Mouse (Mus musculus) E14TG2a.4 (cell line): ENCODE results near the gene Clec4b2.

Source experiments
- CTCF ChIP-seq: conservative IDR thresholded peaks from 2 replicates; pipeline ENCODE4 v1.5.1; 2014; ENCODE audit warnings: low read length
- NANOG ChIP-seq: IDR thresholded peaks from 2 replicates; pipeline ENCODE4 v1.6.1; 2014; ENCODE audit warnings: borderline replicate concordance, low read length, mixed read lengths
- POU5F1 ChIP-seq: IDR thresholded peaks from 2 replicates; pipeline ENCODE4 v1.6.1; 2014; ENCODE audit warnings: low read length, borderline replicate concordance

DNA sequence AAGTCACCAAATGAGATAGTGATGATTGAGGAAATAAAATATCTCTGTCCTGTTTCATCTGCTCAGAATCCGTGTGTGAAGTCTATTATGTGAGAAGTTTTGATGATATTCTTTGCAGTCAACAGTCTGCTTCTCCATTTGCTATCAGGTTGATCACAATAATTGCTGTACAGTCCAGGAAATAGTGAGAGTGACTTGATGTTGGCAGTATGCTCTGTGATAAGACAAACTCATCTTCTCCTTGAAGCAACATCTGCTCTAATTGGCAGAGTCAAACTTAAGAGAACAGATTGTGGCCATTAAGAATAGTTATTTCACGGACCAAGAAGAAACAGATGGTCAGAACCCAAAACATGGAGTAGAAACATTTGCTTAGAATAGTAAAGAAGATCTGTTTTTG, 58.5 kb downstream of the Clec4b2 start:
- no peak for TF ChIP-seq CTCF
- TF ChIP-seq POU5F1, result no peak
- TF ChIP-seq NANOG, result no peak
